Mouse (Mus musculus) liver, embryonic 15.5 days (tissue): ENCODE measurements around the gene Gm11992. TPM values are rescaled to one million over a fixed set of nuclear protein-coding genes. Genes with fewer than 3 reads are reported as not detected.

Experiments used
- ATAC-seq: fragments of 200-750 bp; cut with Nextera tagmentation; 2 replicates; pipeline ENCODE4 v1.8.0; 2017; ENCODE audit warnings: moderate number of reproducible peaks, mild to moderate bottlenecking, moderate library complexity; ENCODE audit not compliant: insufficient read depth
- H3K27ac ChIP-seq: fragments of 300-500 bp; sonication (generic); replicated peaks from 2 replicates; pipeline ENCODE4 v1.5.1; 2015; ENCODE audit warnings: mild to moderate bottlenecking, inconsistent platforms
- H3K27me3 ChIP-seq: fragments of 300-500 bp; sonication (generic); 2 replicates; pipeline ENCODE4 v1.6.1; 2015; ENCODE audit warnings: mild to moderate bottlenecking, inconsistent platforms
- H3K36me3 ChIP-seq: fragments of 300-500 bp; sonication (generic); replicated peaks from 2 replicates; pipeline ENCODE4 v1.6.1; 2015; ENCODE audit warnings: moderate library complexity, mild to moderate bottlenecking, inconsistent platforms
- H3K4me1 ChIP-seq: fragments of 300-500 bp; sonication (generic); replicated peaks from 2 replicates; pipeline ENCODE4 v1.6.1; 2015; ENCODE audit warnings: inconsistent platforms
- H3K4me2 ChIP-seq: fragments of 300-500 bp; sonication (generic); 2 replicates; pipeline ENCODE4 v1.6.1; 2015; ENCODE audit warnings: moderate library complexity, mild to moderate bottlenecking, inconsistent platforms
- H3K4me3 ChIP-seq: fragments of 300-500 bp; sonication (generic); replicated peaks from 2 replicates; pipeline ENCODE4 v1.5.1; 2015; ENCODE audit warnings: mild to moderate bottlenecking, inconsistent platforms
- H3K9ac ChIP-seq: fragments of 300-500 bp; sonication (generic); 2 replicates; pipeline ENCODE4 v1.6.1; 2015; ENCODE audit warnings: moderate library complexity, mild to moderate bottlenecking, inconsistent platforms
- H3K9me3 ChIP-seq: fragments of 300-500 bp; sonication (generic); replicated peaks from 2 replicates; pipeline ENCODE4 v1.6.1; 2016; ENCODE audit warnings: inconsistent platforms
- WGBS: fragments of 180-500 bp; shearing (Covaris S2); methylation state at CpG from one replicate; pipeline ENCODE4 v1.1.7; 2015; ENCODE audit warnings: mixed read lengths; ENCODE audit not compliant: insufficient replicate concordance; 5-methylcytosine and 5-hydroxymethylcytosine counted together
- polyA plus RNA-seq: library from polyadenylated mRNA; unstranded; fragments of >200 nt; fragmentation: Nextera tagmentation; extraction: Ambion mirVana; gene quantifications from 2 replicates; pipeline ENCODE4 v1.2.1, GENCODE M21; 2015

Gene Gm11992
- polyA plus RNA-seq, 1 experiment from 2014 or later: 0.03 TPM

GRCm38 (mm10) chr11:9116121-9116520 is 67.7 kb downstream of the Gm11992 start:
- no peak for ATAC-seq
- H3K4me2 ChIP-seq: peak overlapping the region; percentile 38
- 4% methylated on average over 10 of the region's 10 CpGs for WGBS
- H3K9ac ChIP-seq: no peak overlapping the region
- H3K27me3 ChIP-seq: peaks cover 62% of the 10 kb centered on the region
- peaks cover 22% of the 10 kb centered on the region for H3K4me1 ChIP-seq
- no peaks in the 10 kb centered on the region for H3K9me3 ChIP-seq
- H3K27ac ChIP-seq: no peak overlapping the region
- 0 out of 2 replicates have a peak overlapping the region, but pooled peaks have one; percentile 17 for H3K4me3 ChIP-seq
- H3K36me3 ChIP-seq: no peaks in the 10 kb centered on the region

GRCm38 (mm10) chr11:9116916-9117315 is 68.5 kb downstream of the Gm11992 start:
- no peak for ATAC-seq
- peaks cover 65% of the 10 kb centered on the region for H3K27me3 ChIP-seq
- no peak overlapping the region for H3K4me2 ChIP-seq
- no peaks in the 10 kb centered on the region for H3K9me3 ChIP-seq
- peaks cover 22% of the 10 kb centered on the region for H3K4me1 ChIP-seq
- no peak overlapping the region for H3K27ac ChIP-seq
- H3K9ac ChIP-seq: no peak overlapping the region
- no peaks in the 10 kb centered on the region for H3K36me3 ChIP-seq
- H3K4me3 ChIP-seq: no peak overlapping the region
- WGBS: 9% methylated on average over 3 of the region's 3 CpGs

- H3K4me2 ChIP-seq: peak overlapping the region; percentile 68
- peak; percentile 56; the same call in 1 of the 2 replicates for ATAC-seq
- H3K4me3 ChIP-seq: peak overlapping the region; percentile 39
- H3K9ac ChIP-seq: no peak overlapping the region
- WGBS: 7% methylated on average over 13 of the region's 13 CpGs
- no peak overlapping the region for H3K27ac ChIP-seq
- peaks cover 65% of the 10 kb centered on the region for H3K27me3 ChIP-seq
- no peaks in the 10 kb centered on the region for H3K36me3 ChIP-seq
- no peaks in the 10 kb centered on the region for H3K9me3 ChIP-seq
- H3K4me1 ChIP-seq: peaks cover 22% of the 10 kb centered on the region
These were observed 69.1 kb downstream of the Gm11992 start for GRCm38 (mm10) chr11:9117358-9118049.

GRCm38 (mm10) chr11:9118050-9118420 is 69.6 kb downstream of the Gm11992 start, which contains the start of gene Upp1:
TSS of gene Upp1 (plus strand) at chr11:9118103.
- peaks cover 65% of the 10 kb centered on the region for H3K27me3 ChIP-seq
- H3K27ac ChIP-seq: no peak within 1 kb of the TSS
- WGBS: under 1% methylated on average over 7 of the region's 7 CpGs
- ATAC-seq: no peak
- peaks cover 22% of the 10 kb centered on the region for H3K4me1 ChIP-seq
- no peaks in the 10 kb centered on the region for H3K9me3 ChIP-seq
- H3K9ac ChIP-seq: no peak within 1 kb of the TSS
- peak within 1 kb of the TSS; percentile 68 for H3K4me2 ChIP-seq
- peak within 1 kb of the TSS; percentile 39 for H3K4me3 ChIP-seq
- no peaks in the 10 kb centered on the region for H3K36me3 ChIP-seq

- 1% methylated on average over 40 of the region's 40 CpGs for WGBS
- Histone ChIP-seq H3K36me3 (no peaks in the 10 kb centered on the region), H3K4me2 (peak overlapping the region; percentile 68), H3K9ac (no peak overlapping the region), H3K4me1 (peaks cover 22% of the 10 kb centered on the region), H3K9me3 (no peaks in the 10 kb centered on the region), H3K4me3 (peak overlapping the region; percentile 39), H3K27me3 (peaks cover 65% of the 10 kb centered on the region), H3K27ac (no peak overlapping the region)
- peak; percentile 60; the same call in 1 of the 2 replicates for ATAC-seq
These were observed 70.2 kb downstream of the Gm11992 start for GRCm38 (mm10) chr11:9118421-9119121.

Other genes with a start within 250 kb of the Gm11992 start
- gene Pkd1l1, start 75.3 kb upstream of the Gm11992 start, polyA plus RNA-seq: 0.05 and 0.08 TPM in 2 replicates
- 6.8 and 7.9 TPM in 2 replicates for gene Hus1, start 37.4 kb upstream of the Gm11992 start, polyA plus RNA-seq
- not detected in 2 replicates for gene Sun3, start 397 bp downstream of the Gm11992 start, polyA plus RNA-seq
- 1.2 and 1.8 TPM in 2 replicates for gene Upp1, start 69.5 kb downstream of the Gm11992 start, polyA plus RNA-seq
- gene Abca13, start 143.3 kb downstream of the Gm11992 start, polyA plus RNA-seq: 0.22 and 0.29 TPM in 2 replicates